In genomic region chr16:17647156-17647555, GRCm38 (mm10) we compare ENCODE assay signal across 9 mouse cellular contexts. TPM values are rescaled to one million over a fixed set of nuclear protein-coding genes. Genes with fewer than 3 reads are reported as not detected.
DNase-seq lines count a peak whose midpoint lies in the region; ATAC-seq and TF ChIP-seq lines count a peak whose summit lies in the region.
"Had no signal": no experiment of that assay in that cellular context is flagged by ENCODE, and none has a peak within 500 bp of the region (broad histone marks: within the 10 kb centered on the region; RNA-seq: fewer than 3 reads in every experiment).

No protein-coding gene starts in this region.

- H3K9ac ChIP-seq in heart, postnatal 0 days (replicated peaks; ENCODE audit: low read depth, low read length) = no peak overlapping the region
- H3K9ac ChIP-seq in hindbrain, embryonic 13.5 days = peak overlapping the region; percentile 84
- H3K9ac ChIP-seq in midbrain, embryonic 12.5 days (replicated peaks) = peak overlapping the region; percentile 75; the same call in 1 of the 2 replicates

- no peak for TF ChIP-seq EP300 in heart, postnatal 0 days (IDR thresholded peaks at IDR 0.05; ENCODE audit: low read depth)

- TF ChIP-seq CTCF in heart, postnatal 0 days (IDR thresholded peaks at IDR 0.05; ENCODE audit: low read depth) = no peak

- H3K27me3 ChIP-seq in heart, postnatal 0 days (ENCODE audit: control insufficient read depth, insufficient read depth, low read length) = no peaks in the 10 kb centered on the region
- H3K27me3 ChIP-seq in hindbrain, embryonic 13.5 days = 0 out of 2 replicates have a peak, but pooled peaks cover 4% of the 10 kb centered on the region
- 0 out of 2 replicates have a peak, but pooled peaks cover 2% of the 10 kb centered on the region for H3K27me3 ChIP-seq in midbrain, embryonic 12.5 days

- peaks cover 36% of the 10 kb centered on the region for H3K36me3 ChIP-seq in heart, postnatal 0 days (replicated peaks; ENCODE audit: control insufficient read depth, insufficient read depth, low read length)
- H3K36me3 ChIP-seq in hindbrain, embryonic 13.5 days = peaks cover 64% of the 10 kb centered on the region
- H3K36me3 ChIP-seq in midbrain, embryonic 12.5 days = peaks cover 42% of the 10 kb centered on the region

- H3K27ac ChIP-seq in heart, postnatal 0 days (ENCODE audit: low read depth) = no peak overlapping the region
- H3K27ac ChIP-seq in hindbrain, embryonic 13.5 days = no peak overlapping the region
- no peak overlapping the region for H3K27ac ChIP-seq in midbrain, embryonic 12.5 days (replicated peaks)

- no peaks in the 10 kb centered on the region for H3K9me3 ChIP-seq in heart, postnatal 0 days (replicated peaks; ENCODE audit: control insufficient read depth, low read length)
- H3K9me3 ChIP-seq in hindbrain, embryonic 13.5 days = no peaks in the 10 kb centered on the region
- H3K9me3 ChIP-seq in midbrain, embryonic 12.5 days = no peaks in the 10 kb centered on the region

- intact Hi-C loops in left cerebral cortex, postnatal 36 days (cut with DNase I) = loop anchor here (5.0 kb wide), 1 partner anchor 75 kb away; no protein-coding TSS in a partner anchor

- peak overlapping the region; percentile 80; the same call in 1 of the 2 replicates for H3K4me2 ChIP-seq in heart, postnatal 0 days (ENCODE audit: low read depth, low read length)
- H3K4me2 ChIP-seq in hindbrain, embryonic 13.5 days = peak overlapping the region; percentile 87
- peak overlapping the region; percentile 93 for H3K4me2 ChIP-seq in midbrain, embryonic 12.5 days (replicated peaks)

- WGBS in heart, postnatal 0 days = 41% methylated on average over 1 of the region's 1 CpGs
- 35% methylated on average over 1 of the region's 1 CpGs for WGBS in hindbrain, embryonic 13.5 days
- 28% methylated on average over 1 of the region's 1 CpGs for WGBS in midbrain, embryonic 12.5 days

- no peak for ATAC-seq in heart, postnatal 0 days (ENCODE audit: insufficient read depth, low read depth)
- ATAC-seq in hindbrain, embryonic 13.5 days (ENCODE audit: low FRiP score) = peak; percentile 19; the same call in 1 of the 2 replicates
- ATAC-seq in midbrain, embryonic 12.5 days (ENCODE audit: low FRiP score, low read depth) = 0 out of 2 replicates have a peak, but pooled peaks have one; percentile 7

- H3K4me3 ChIP-seq in heart, postnatal 0 days (ENCODE audit: low read depth, low read length) = no peak overlapping the region
- peak overlapping the region; percentile 62 for H3K4me3 ChIP-seq in hindbrain, embryonic 13.5 days
- peak overlapping the region; percentile 56 for H3K4me3 ChIP-seq in midbrain, embryonic 12.5 days

- DNase-seq in heart, postnatal 0 days (ENCODE audit: low spot score) = no peak
- DNase-seq in heart, adult 11 months = no peak
- DNase-seq in cerebellum, postnatal 25 days = peak; percentile 51 to 60
- no peak for DNase-seq in urinary bladder, postnatal 10 days (ENCODE audit: low spot score)
- DNase-seq in left cerebral cortex, postnatal 36 days (ENCODE audit: low spot score in 2 of 2) = no peak
- no peak for DNase-seq in ovary, postnatal 10 days (ENCODE audit: low spot score)
- DNase-seq: kidney, adult 9 months had no signal

- H3K4me1 ChIP-seq in heart, postnatal 0 days (ENCODE audit: control insufficient read depth, insufficient read depth) = peaks cover 7% of the 10 kb centered on the region
- H3K4me1 ChIP-seq in hindbrain, embryonic 13.5 days (replicated peaks) = peaks cover 19% of the 10 kb centered on the region
- H3K4me1 ChIP-seq in midbrain, embryonic 12.5 days = peaks cover 15% of the 10 kb centered on the region

RNA-seq across cellular contexts. Expression of gene Ccdc74a, which starts 0.9 kb away (rescaled TPM):
- 3.6 TPM in 1 of 2 replicates, not detected in the other for total RNA-seq in heart, postnatal 0 days (2014; rRNA removed; ENCODE audit: low replicate concordance)
- 1.5 and 2.5 TPM in 2 replicates for polyA plus RNA-seq in heart, postnatal 0 days (2015; fragmentation: Nextera tagmentation; extraction: Ambion mirVana)
- 7.0 and 7.8 TPM in 2 replicates for polyA plus RNA-seq in hindbrain, embryonic 13.5 days (2015; fragmentation: Nextera tagmentation; extraction: Ambion mirVana)
- polyA plus RNA-seq in midbrain, embryonic 12.5 days (2016; fragmentation: Nextera tagmentation; extraction: Ambion mirVana) = 7.1 and 7.9 TPM in 2 replicates
- total RNA-seq in left cerebral cortex, postnatal 36 days (2021) = 10 to 100 TPM; 25.5 to 25.8 TPM

RNA-seq across cellular contexts. Expression of gene Smpd4, which starts 28.0 kb away (rescaled TPM):
- 18.2 and 41.1 TPM in 2 replicates for total RNA-seq in heart, postnatal 0 days (2014; rRNA removed; ENCODE audit: low replicate concordance)
- polyA plus RNA-seq in heart, postnatal 0 days (2015; fragmentation: Nextera tagmentation; extraction: Ambion mirVana) = 10.1 and 10.3 TPM in 2 replicates
- 23.8 and 27.2 TPM in 2 replicates for polyA plus RNA-seq in hindbrain, embryonic 13.5 days (2015; fragmentation: Nextera tagmentation; extraction: Ambion mirVana)
- 36.3 and 38.2 TPM in 2 replicates for polyA plus RNA-seq in midbrain, embryonic 12.5 days (2016; fragmentation: Nextera tagmentation; extraction: Ambion mirVana)
- 10 to 100 TPM; 43.6 to 80.2 TPM for total RNA-seq in left cerebral cortex, postnatal 36 days (2021)

Comparison
In these comparisons a context has a peak if more than half of its experiments do, and no peak if none do; other contexts are left out.
1. DNase-seq: peak in cerebellum, postnatal 25 days (2 of 2); none in heart, postnatal 0 days (single experiment), heart, adult 11 months (single experiment), urinary bladder, postnatal 10 days (single experiment), left cerebral cortex, postnatal 36 days (0 of 2) and ovary, postnatal 10 days (single experiment).
2. Peak in every context shown above with its lines, with median percentiles within 50 percentile points of each other: H3K4me2 ChIP-seq.